Mouse (Mus musculus) forebrain, embryonic 10.5 days (tissue): ENCODE data around the gene Nfkb1. TPM values are rescaled to one million over a fixed set of nuclear protein-coding genes. Genes with fewer than 3 reads are reported as not detected.

Experiments used
- DNase-seq: peaks from one replicate; pipeline ENCODE4 v3.0.0-alpha.2; 2017; ENCODE audit warnings: low spot score; ENCODE audit errors: extremely low spot score
- H3K27ac ChIP-seq: fragments of 300-500 bp; sonication (generic); 2 replicates; pipeline ENCODE4 v1.5.1; 2016; ENCODE audit warnings: mild to moderate bottlenecking
- H3K27me3 ChIP-seq: fragments of 300-500 bp; sonication (generic); 2 replicates; pipeline ENCODE4 v1.6.1; 2016; ENCODE audit warnings: mild to moderate bottlenecking; ENCODE audit not compliant: poor library complexity, severe bottlenecking
- H3K36me3 ChIP-seq: fragments of 300-500 bp; sonication (generic); replicated peaks from 2 replicates; pipeline ENCODE4 v1.6.1; 2016; ENCODE audit warnings: mild to moderate bottlenecking, moderate library complexity
- H3K4me1 ChIP-seq: fragments of 300-500 bp; sonication (generic); 2 replicates; pipeline ENCODE4 v1.6.1; 2016
- H3K4me3 ChIP-seq: fragments of 300-500 bp; sonication (generic); 2 replicates; pipeline ENCODE4 v1.5.1; 2016; ENCODE audit warnings: mild to moderate bottlenecking, moderate library complexity
- H3K9me3 ChIP-seq: fragments of 300-500 bp; sonication (generic); 2 replicates; pipeline ENCODE4 v1.6.1; 2016; ENCODE audit warnings: mild to moderate bottlenecking, moderate library complexity
- WGBS: fragments of 180-500 bp; shearing (Covaris S2); methylation state at CpG from one replicate; pipeline ENCODE4 v1.1.7; 2016; 5-methylcytosine and 5-hydroxymethylcytosine counted together
- polyA plus RNA-seq: library from polyadenylated mRNA; unstranded; fragments of >200 nt; fragmentation: Nextera tagmentation; extraction: Ambion mirVana; gene quantifications from 2 replicates; pipeline ENCODE4 v1.2.1, GENCODE M21; 2016

Gene Nfkb1
- polyA plus RNA-seq, 1 experiment from 2014 or later = 12.8 TPM

- no peak for DNase-seq
- Histone ChIP-seq H3K36me3 (no peaks in the 10 kb centered on the region), H3K27me3 (no peaks in the 10 kb centered on the region), H3K4me3 (no peak overlapping the region), H3K9me3 (no peaks in the 10 kb centered on the region), H3K4me1 (no peaks in the 10 kb centered on the region), H3K27ac (no peak overlapping the region)
- WGBS = 88% methylated on average over 12 of the region's 12 CpGs
These were observed 134.3 kb downstream of the Nfkb1 start for GRCm38 (mm10) chr3:135556851-135557662.

GRCm38 (mm10) chr3:135556052-135556587 lies 135.2 kb downstream of the Nfkb1 start:
- no peak overlapping the region for H3K4me3 ChIP-seq
- no peaks in the 10 kb centered on the region for H3K36me3 ChIP-seq
- WGBS = 81% methylated on average over 7 of the region's 7 CpGs
- no peak overlapping the region for H3K27ac ChIP-seq
- no peaks in the 10 kb centered on the region for H3K9me3 ChIP-seq
- DNase-seq = no peak
- no peaks in the 10 kb centered on the region for H3K4me1 ChIP-seq
- H3K27me3 ChIP-seq = no peaks in the 10 kb centered on the region

- Histone ChIP-seq H3K4me1 (no peaks in the 10 kb centered on the region), H3K36me3 (no peaks in the 10 kb centered on the region), H3K4me3 (no peak overlapping the region), H3K27me3 (no peaks in the 10 kb centered on the region), H3K27ac (no peak overlapping the region), H3K9me3 (no peaks in the 10 kb centered on the region)
- DNase-seq = no peak
- 66% methylated on average over 6 of the region's 6 CpGs for WGBS
These were observed 136.2 kb downstream of the Nfkb1 start for GRCm38 (mm10) chr3:135555192-135555591.

- no peak overlapping the region for H3K27ac ChIP-seq
- H3K9me3 ChIP-seq = no peaks in the 10 kb centered on the region
- no peaks in the 10 kb centered on the region for H3K27me3 ChIP-seq
- 78% methylated on average over 5 of the region's 5 CpGs for WGBS
- H3K4me3 ChIP-seq = no peak overlapping the region
- DNase-seq = no peak
- H3K4me1 ChIP-seq = no peaks in the 10 kb centered on the region
- H3K36me3 ChIP-seq = no peaks in the 10 kb centered on the region
These were observed 138.5 kb downstream of the Nfkb1 start for GRCm38 (mm10) chr3:135552874-135553273.

GRCm38 (mm10) chr3:135547298-135547697 lies 144.0 kb downstream of the Nfkb1 start:
- Histone ChIP-seq H3K36me3 (no peaks in the 10 kb centered on the region), H3K27me3 (no peaks in the 10 kb centered on the region), H3K4me1 (peaks cover 16% of the 10 kb centered on the region), H3K9me3 (no peaks in the 10 kb centered on the region), H3K27ac (no peak overlapping the region), H3K4me3 (no peak overlapping the region)
- no peak for DNase-seq
- whole genome bisulfite sequencing = 47% methylated on average over 8 of the region's 8 CpGs

GRCm38 (mm10) chr3:135546212-135546923 lies 145.0 kb downstream of the Nfkb1 start:
- H3K4me3 ChIP-seq = no peak overlapping the region
- no peaks in the 10 kb centered on the region for H3K9me3 ChIP-seq
- H3K27me3 ChIP-seq = no peaks in the 10 kb centered on the region
- WGBS = 73% methylated on average over 13 of the region's 13 CpGs
- no peak overlapping the region for H3K27ac ChIP-seq
- peaks cover 16% of the 10 kb centered on the region for H3K4me1 ChIP-seq
- no peak for DNase-seq
- H3K36me3 ChIP-seq = no peaks in the 10 kb centered on the region

Other genes with a start within 250 kb of the Nfkb1 start
- 3.9 and 4.4 TPM in 2 replicates for gene Manba, start 205.9 kb downstream of the Nfkb1 start, polyA plus RNA-seq
- 19.6 and 20.7 TPM in 2 replicates for gene Slc39a8, start 133.7 kb upstream of the Nfkb1 start, polyA plus RNA-seq